Mouse (Mus musculus) bone marrow macrophage, adult 2 months (primary cell): ENCODE data around the gene Usp29.

Experiments used
- CTCF ChIP-seq: IDR thresholded peaks from 2 replicates; pipeline ENCODE4 v1.5.1; 2012; ENCODE audit warnings: low read depth, mild to moderate bottlenecking, low read length, moderate library complexity
- POLR2A ChIP-seq: IDR thresholded peaks from 2 replicates; pipeline ENCODE4 v1.6.1; 2012; ENCODE audit warnings: mild to moderate bottlenecking, low read depth, low read length, borderline replicate concordance

DNA sequence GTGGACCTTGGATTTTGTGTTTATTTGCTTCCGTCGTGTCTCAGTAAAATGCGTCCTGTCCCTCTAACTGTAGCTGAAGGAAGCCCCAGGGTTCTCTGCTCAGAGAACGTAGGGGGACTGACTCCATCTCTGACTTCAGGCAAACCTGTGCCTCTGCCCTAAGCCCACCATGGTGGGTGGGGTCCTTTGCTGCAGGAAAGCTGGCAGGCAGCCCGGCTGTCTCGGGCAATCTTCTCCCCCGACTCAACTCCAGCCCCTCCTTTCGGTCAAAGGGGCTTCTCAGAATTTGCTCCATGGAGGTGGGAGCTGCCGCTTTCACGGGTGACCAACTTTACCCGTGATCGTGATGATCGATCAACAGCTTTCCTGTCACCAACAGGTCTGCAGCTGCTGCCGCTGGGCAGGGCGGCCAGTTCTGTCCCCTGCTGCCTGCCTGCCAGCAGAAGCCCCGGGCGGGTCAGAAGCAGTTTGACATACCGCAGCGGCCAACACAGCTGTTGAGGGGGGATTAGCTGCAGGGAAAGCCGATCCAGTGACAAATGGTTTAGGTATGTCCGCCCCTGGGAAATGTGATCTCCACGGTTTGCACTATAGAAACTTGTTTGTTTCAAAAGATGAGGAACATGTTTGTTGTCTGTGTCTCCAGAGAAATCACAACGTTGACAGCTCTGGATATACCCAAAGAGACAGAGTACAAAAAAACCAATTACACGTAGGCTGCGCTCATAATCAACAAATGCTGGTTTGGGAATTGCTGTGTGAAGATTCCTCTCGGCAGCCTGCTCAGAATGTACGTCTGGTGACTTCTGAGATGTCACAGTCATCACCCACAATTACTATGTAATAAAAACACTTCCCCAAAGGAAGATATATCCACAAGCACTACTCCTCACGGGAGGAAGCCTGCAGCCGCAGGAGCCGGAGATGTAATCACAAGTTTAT, 183.3 kb downstream of the Usp29 start:
- no peak for TF ChIP-seq CTCF
- no peak for TF ChIP-seq POLR2A
